Mouse (Mus musculus) neural tube, embryonic 11.5 days (tissue): ENCODE results near the gene Epb41. TPM values are rescaled to one million over a fixed set of nuclear protein-coding genes. Genes with fewer than 3 reads are reported as not detected.

ENCODE experiments used
- ATAC-seq: fragments of 200-750 bp; cut with Nextera tagmentation; 2 replicates; pipeline ENCODE4 v1.8.0; 2017; ENCODE audit warnings: moderate number of reproducible peaks, mild to moderate bottlenecking, moderate TSS enrichment, moderate library complexity; ENCODE audit not compliant: insufficient read depth, low FRiP score, low TSS enrichment
- DNase-seq: peaks from one replicate; pipeline ENCODE4 v3.0.0-alpha.2; 2015; ENCODE audit warnings: low spot score
- H3K27ac ChIP-seq: fragments of 300-500 bp; sonication (generic); 2 replicates; pipeline ENCODE4 v1.5.1; 2014; ENCODE audit warnings: low read depth, mild to moderate bottlenecking, low read length
- H3K27me3 ChIP-seq: fragments of 300-500 bp; sonication (generic); 2 replicates; pipeline ENCODE4 v1.6.1; 2014; ENCODE audit warnings: mild to moderate bottlenecking, low read length, mixed read lengths; ENCODE audit not compliant: control insufficient read depth, insufficient read depth
- H3K36me3 ChIP-seq: fragments of 300-500 bp; sonication (generic); 2 replicates; pipeline ENCODE4 v1.6.1; 2014; ENCODE audit warnings: mild to moderate bottlenecking, low read length, moderate library complexity, mixed read lengths; ENCODE audit not compliant: control insufficient read depth, insufficient read depth
- H3K4me1 ChIP-seq: fragments of 300-500 bp; sonication (generic); 2 replicates; pipeline ENCODE4 v1.6.1; 2014; ENCODE audit warnings: low read length, mixed read lengths; ENCODE audit not compliant: control insufficient read depth, insufficient read depth
- H3K4me2 ChIP-seq: fragments of 300-500 bp; sonication (generic); 2 replicates; pipeline ENCODE4 v1.6.1; 2014; ENCODE audit warnings: low read depth, mild to moderate bottlenecking, moderate library complexity
- H3K4me3 ChIP-seq: fragments of 300-500 bp; sonication (generic); 2 replicates; pipeline ENCODE4 v1.5.1; 2014; ENCODE audit warnings: low read depth, low read length
- H3K9ac ChIP-seq: fragments of 300-500 bp; sonication (generic); 2 replicates; pipeline ENCODE4 v1.6.1; 2014; ENCODE audit warnings: mild to moderate bottlenecking, low read length
- H3K9me3 ChIP-seq: fragments of 300-500 bp; sonication (generic); 2 replicates; pipeline ENCODE4 v1.6.1; 2016; ENCODE audit warnings: low read length; ENCODE audit not compliant: control insufficient read depth
- WGBS: fragments of 180-500 bp; shearing (Covaris S2); extraction: QIAGEN DNeasy Blood & Tissue Kit; methylation state at CpG from one replicate; pipeline ENCODE4 v1.1.7; 2014; 5-methylcytosine and 5-hydroxymethylcytosine counted together
- polyA plus RNA-seq: library from polyadenylated mRNA; unstranded; fragments of >200 nt; fragmentation: Nextera tagmentation; extraction: Ambion mirVana; gene quantifications from 2 replicates; pipeline ENCODE4 v1.2.1, GENCODE M21; 2014

Epb41 gene
- polyA plus RNA-seq, 1 experiment from 2014 or later, result 203 TPM

DNA sequence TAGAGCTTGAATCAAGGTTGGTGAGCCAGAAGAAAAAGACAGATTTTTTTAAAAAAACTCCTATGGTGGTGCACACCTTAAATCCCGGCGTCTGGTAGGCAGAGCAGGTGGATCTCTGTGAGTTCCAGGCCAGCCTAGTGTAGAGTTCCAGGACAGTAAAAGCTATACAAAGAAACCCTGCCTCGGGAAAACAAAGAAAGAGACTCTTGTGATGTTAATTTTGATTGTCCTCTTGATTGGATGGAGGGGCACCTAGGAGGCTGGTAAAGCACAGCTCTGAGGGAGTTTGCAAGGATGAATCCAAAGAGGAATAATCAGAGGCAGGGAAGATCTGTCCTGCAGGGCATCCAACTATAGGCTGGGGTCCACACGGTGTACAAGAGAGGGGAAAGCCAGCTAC lies 56.6 kb downstream of the Epb41 start:
- H3K27ac ChIP-seq, result no peak overlapping the region
- no peaks in the 10 kb centered on the region for H3K36me3 ChIP-seq
- no peak overlapping the region for H3K4me3 ChIP-seq
- no peak for DNase-seq
- H3K4me1 ChIP-seq, result peaks cover 5% of the 10 kb centered on the region; the same call in 1 of the 2 replicates
- peak overlapping the region; percentile 35; the same call in 1 of the 2 replicates for H3K9ac ChIP-seq
- ATAC-seq, result no peak
- WGBS, result 16% methylated on average over 4 of the region's 4 CpGs
- no peaks in the 10 kb centered on the region for H3K9me3 ChIP-seq
- no peaks in the 10 kb centered on the region for H3K27me3 ChIP-seq
- no peak overlapping the region for H3K4me2 ChIP-seq

DNA sequence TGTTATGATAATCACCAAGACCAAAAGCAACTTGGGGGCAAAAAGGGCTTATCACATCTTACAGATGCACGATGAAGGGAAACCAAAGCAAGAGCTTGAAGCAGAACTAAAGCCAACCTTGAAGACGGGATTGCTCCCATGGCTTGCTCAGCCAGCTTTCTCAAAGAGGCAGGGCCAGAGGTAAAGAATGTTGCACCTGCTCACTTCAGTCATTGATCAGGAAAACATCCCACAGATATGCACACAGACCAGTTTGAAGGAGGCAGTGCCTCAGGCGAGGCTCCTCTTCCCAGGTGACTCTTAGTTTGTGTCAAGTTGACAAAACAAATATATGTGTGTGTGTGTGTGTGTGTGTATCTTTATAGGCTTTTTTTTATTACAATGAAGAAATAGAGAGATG lies 59.7 kb downstream of the Epb41 start:
- WGBS, result 77% methylated on average over 3 of the region's 3 CpGs
- Histone ChIP-seq H3K4me3 (no peak overlapping the region), H3K4me1 (peaks cover 5% of the 10 kb centered on the region; the same call in 1 of the 2 replicates), H3K9me3 (no peaks in the 10 kb centered on the region), H3K27me3 (no peaks in the 10 kb centered on the region), H3K4me2 (no peak overlapping the region), H3K27ac (no peak overlapping the region), H3K9ac (no peak overlapping the region), H3K36me3 (no peaks in the 10 kb centered on the region)
- ATAC-seq (no peak), DNase-seq (no peak)

DNA sequence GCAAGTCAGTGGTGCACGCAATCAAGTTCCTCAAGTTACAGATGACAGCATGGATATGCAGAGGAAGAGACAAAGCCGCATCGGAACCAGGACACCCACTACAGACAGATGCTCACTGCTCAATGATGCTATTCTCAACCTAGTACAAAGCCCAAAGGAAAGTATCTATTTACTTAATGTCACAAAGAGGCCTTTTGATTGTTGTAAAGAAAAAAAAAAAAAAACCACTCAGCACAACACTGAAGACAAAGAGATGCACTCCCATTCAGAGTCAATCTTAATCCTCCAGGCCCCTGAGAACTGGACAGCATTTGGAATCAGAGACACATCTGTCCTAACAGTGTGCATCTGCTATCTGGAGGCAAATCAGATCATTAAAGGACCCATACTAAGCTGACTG lies 63.5 kb downstream of the Epb41 start:
- 68% methylated on average over 3 of the region's 3 CpGs for WGBS
- Histone ChIP-seq H3K9ac (no peak overlapping the region), H3K4me1 (no peaks in the 10 kb centered on the region), H3K4me3 (no peak overlapping the region), H3K36me3 (no peaks in the 10 kb centered on the region), H3K27me3 (no peaks in the 10 kb centered on the region), H3K4me2 (no peak overlapping the region), H3K9me3 (no peaks in the 10 kb centered on the region), H3K27ac (no peak overlapping the region)
- ATAC-seq (no peak), DNase-seq (no peak)

DNA sequence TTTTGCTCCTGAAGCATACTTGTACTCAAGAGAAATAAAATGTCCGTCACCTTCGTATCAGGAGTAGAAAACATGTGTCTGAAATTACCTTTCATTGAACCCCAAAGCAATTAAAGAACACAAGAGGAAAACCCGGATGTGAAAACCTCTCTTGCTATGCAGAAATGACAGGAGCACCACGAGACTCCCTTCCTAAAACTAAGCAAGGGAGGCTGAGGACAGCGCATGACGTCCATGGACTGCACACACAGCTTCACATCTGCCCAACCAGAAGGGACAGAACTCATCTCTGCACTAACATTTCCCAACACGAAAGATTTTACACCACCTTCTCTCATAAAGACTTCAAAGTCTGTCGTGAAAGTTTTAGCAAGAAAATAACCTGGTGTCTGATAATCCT lies 64.7 kb downstream of the Epb41 start:
- 89% methylated on average over 8 of the region's 8 CpGs for WGBS
- H3K9me3 ChIP-seq, result no peaks in the 10 kb centered on the region
- H3K4me2 ChIP-seq, result no peak overlapping the region
- H3K4me1 ChIP-seq, result no peaks in the 10 kb centered on the region
- DNase-seq (no peak), ATAC-seq (no peak)
- H3K36me3 ChIP-seq, result no peaks in the 10 kb centered on the region
- H3K27ac ChIP-seq, result no peak overlapping the region
- H3K4me3 ChIP-seq, result no peak overlapping the region
- no peaks in the 10 kb centered on the region for H3K27me3 ChIP-seq
- no peak overlapping the region for H3K9ac ChIP-seq

GRCm38 (mm10) chr4:132008191-132008590 lies 66.9 kb downstream of the Epb41 start:
- Histone ChIP-seq H3K9me3 (no peaks in the 10 kb centered on the region), H3K4me1 (no peaks in the 10 kb centered on the region), H3K9ac (no peak overlapping the region), H3K4me3 (no peak overlapping the region), H3K4me2 (no peak overlapping the region), H3K27me3 (no peaks in the 10 kb centered on the region), H3K27ac (no peak overlapping the region), H3K36me3 (peaks cover 2% of the 10 kb centered on the region; the same call in 1 of the 2 replicates)
- ATAC-seq, result no peak
- 87% methylated on average over 5 of the region's 5 CpGs for WGBS
- no peak for DNase-seq

GRCm38 (mm10) chr4:132007123-132007522 lies 68.0 kb downstream of the Epb41 start:
- H3K9ac ChIP-seq, result no peak overlapping the region
- H3K27me3 ChIP-seq, result no peaks in the 10 kb centered on the region
- DNase-seq (no peak), ATAC-seq (no peak)
- peaks cover 5% of the 10 kb centered on the region; the same call in 1 of the 2 replicates for H3K36me3 ChIP-seq
- H3K4me1 ChIP-seq, result no peaks in the 10 kb centered on the region
- no peak overlapping the region for H3K4me3 ChIP-seq
- no peak overlapping the region for H3K27ac ChIP-seq
- H3K9me3 ChIP-seq, result no peaks in the 10 kb centered on the region
- H3K4me2 ChIP-seq, result no peak overlapping the region
- 89% methylated on average over 7 of the region's 7 CpGs for WGBS

- Histone ChIP-seq H3K9ac (no peak overlapping the region), H3K9me3 (no peaks in the 10 kb centered on the region), H3K4me1 (no peaks in the 10 kb centered on the region), H3K27ac (no peak overlapping the region), H3K36me3 (peaks cover 9% of the 10 kb centered on the region), H3K27me3 (no peaks in the 10 kb centered on the region), H3K4me2 (no peak overlapping the region), H3K4me3 (no peak overlapping the region)
- ATAC-seq, result no peak
- no peak for DNase-seq
- WGBS, result 94% methylated on average over 7 of the region's 7 CpGs
Observed at GRCm38 (mm10) chr4:131998641-131999040, 76.5 kb downstream of the Epb41 start.

DNA sequence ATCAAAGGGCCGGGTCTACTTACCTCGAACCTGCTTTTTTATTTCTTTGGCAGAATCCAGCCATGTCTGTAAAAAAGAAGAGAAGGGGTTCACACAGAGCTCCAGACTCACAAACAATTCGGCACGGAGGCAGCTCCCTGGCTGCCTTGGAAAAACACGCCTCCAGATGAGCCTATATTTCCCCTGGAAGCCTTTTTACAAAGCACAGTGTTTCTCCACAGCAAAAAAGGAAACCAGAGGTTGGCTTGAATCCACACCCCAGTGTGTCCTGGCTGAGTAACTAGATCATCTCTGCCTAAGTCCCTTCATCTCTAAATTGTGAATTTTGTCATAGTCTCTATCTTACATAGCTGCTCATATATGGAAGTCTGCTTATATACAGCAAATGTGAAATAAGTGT lies 77.6 kb downstream of the Epb41 start:
- no peak overlapping the region for H3K4me3 ChIP-seq
- H3K9ac ChIP-seq, result no peak overlapping the region
- no peaks in the 10 kb centered on the region for H3K27me3 ChIP-seq
- H3K4me2 ChIP-seq, result no peak overlapping the region
- peaks cover 4% of the 10 kb centered on the region for H3K36me3 ChIP-seq
- H3K9me3 ChIP-seq, result no peaks in the 10 kb centered on the region
- WGBS, result 87% methylated on average over 5 of the region's 5 CpGs
- H3K4me1 ChIP-seq, result no peaks in the 10 kb centered on the region
- DNase-seq (no peak), ATAC-seq (no peak)
- H3K27ac ChIP-seq, result no peak overlapping the region

DNA sequence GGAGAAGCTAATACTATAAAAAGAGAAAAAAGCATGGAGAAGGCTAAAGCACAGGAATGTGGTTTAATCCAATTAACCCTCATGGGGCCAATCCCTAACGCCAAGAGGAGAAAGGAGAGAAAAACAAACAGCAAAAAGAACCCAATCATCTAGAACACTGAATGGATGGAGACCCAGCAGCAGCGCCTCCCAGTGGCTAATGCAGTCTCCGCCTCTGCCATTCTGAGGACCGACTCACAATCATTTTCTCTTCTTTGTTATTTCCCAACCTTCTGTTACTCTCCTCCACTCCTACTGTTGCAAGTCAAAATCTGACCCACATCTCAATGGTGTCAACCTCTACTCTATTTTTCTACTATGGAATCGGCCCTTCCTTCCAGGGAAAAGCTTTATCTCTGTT lies 78.1 kb downstream of the Epb41 start:
- 68% methylated on average over 5 of the region's 5 CpGs for WGBS
- peaks cover 4% of the 10 kb centered on the region for H3K36me3 ChIP-seq
- no peaks in the 10 kb centered on the region for H3K4me1 ChIP-seq
- no peaks in the 10 kb centered on the region for H3K9me3 ChIP-seq
- no peaks in the 10 kb centered on the region for H3K27me3 ChIP-seq
- no peak overlapping the region for H3K4me3 ChIP-seq
- H3K9ac ChIP-seq, result no peak overlapping the region
- ATAC-seq, result no peak
- no peak overlapping the region for H3K27ac ChIP-seq
- no peak for DNase-seq
- no peak overlapping the region for H3K4me2 ChIP-seq
